Mouse (Mus musculus) brown adipose tissue, adult 24 weeks (tissue): ENCODE results near the gene Grb2. TPM values are rescaled to one million over a fixed set of nuclear protein-coding genes. Genes with fewer than 3 reads are reported as not detected.
A peak's percentile ranks its signal among the peaks of the same experiment; 100 is the strongest.

Experiments
- H3K27ac ChIP-seq: fragments of 200-500 bp; replicated peaks from 2 replicates; pipeline ENCODE4 v1.5.1; 2012; ENCODE audit warnings: low read depth, mild to moderate bottlenecking, low read length
- H3K4me1 ChIP-seq: fragments of 200-500 bp; 2 replicates; pipeline ENCODE4 v1.6.1; 2012; ENCODE audit warnings: low read length, mixed read lengths; ENCODE audit not compliant: control insufficient read depth, insufficient read depth, insufficient read length
- H3K4me3 ChIP-seq: fragments of 200-500 bp; 2 replicates; pipeline ENCODE4 v1.5.1; 2012; ENCODE audit warnings: low read depth, mild to moderate bottlenecking, low read length, moderate library complexity; ENCODE audit not compliant: insufficient read depth
- polyA plus RNA-seq: library from polyadenylated mRNA; stranded (reverse); fragments of >200 nt; gene quantifications from 2 replicates; pipeline ENCODE4 v1.2.4, GENCODE M21; 2012; ENCODE audit not compliant: missing spikeins, insufficient read depth, insufficient read length

Gene Grb2
- polyA plus RNA-seq, 1 experiment = 29.1 TPM

DNA sequence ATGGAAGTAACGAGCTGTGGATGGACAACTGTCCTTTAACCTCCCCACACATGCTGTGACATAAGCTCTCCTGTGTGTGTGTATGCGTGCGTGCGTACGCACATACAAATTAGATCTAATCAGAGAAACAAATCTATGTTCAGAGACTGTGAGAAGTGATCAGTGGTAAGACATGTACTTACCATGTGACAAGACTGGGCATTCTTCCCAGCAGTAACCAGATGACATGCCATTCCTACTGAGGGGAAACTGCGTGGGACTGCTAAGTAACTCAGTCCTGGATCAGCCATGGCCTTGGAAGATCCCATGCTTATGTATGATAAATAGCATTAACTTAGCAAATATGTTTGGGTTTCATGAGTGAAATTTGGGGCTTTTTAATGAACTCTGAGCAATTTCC lies 23.5 kb downstream of the Grb2 start:
- no peak overlapping the region for H3K4me3 ChIP-seq
- 0 out of 2 replicates have a peak overlapping the region, but pooled peaks have one; percentile 0 for H3K27ac ChIP-seq
- H3K4me1 ChIP-seq = peaks cover 8% of the 10 kb centered on the region

GRCm38 (mm10) chr11:115683326-115683725 lies 25.1 kb downstream of the Grb2 start:
- H3K4me3 ChIP-seq = no peak overlapping the region
- peaks cover 8% of the 10 kb centered on the region for H3K4me1 ChIP-seq
- H3K27ac ChIP-seq = no peak overlapping the region

DNA sequence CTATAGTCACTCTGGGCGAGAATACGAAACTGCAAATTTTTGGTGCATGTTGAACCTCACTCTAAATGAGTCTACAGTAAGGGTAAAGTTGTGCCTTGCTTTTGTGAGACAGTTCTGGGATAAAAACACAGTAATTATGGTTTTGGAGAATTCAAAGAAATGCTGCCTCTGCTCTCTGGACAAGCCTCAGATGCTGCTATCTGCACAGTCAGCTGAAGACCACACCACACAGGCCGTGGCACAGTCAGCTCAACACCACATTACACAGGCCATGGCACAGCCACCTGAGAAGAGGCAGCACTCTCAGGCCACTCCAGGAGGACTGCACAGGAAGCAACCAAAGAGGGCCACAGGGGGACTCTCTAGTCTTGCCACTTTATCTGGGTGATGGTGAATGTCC lies 26.0 kb downstream of the Grb2 start:
- Histone ChIP-seq H3K4me1 (peaks cover 8% of the 10 kb centered on the region), H3K4me3 (no peak overlapping the region), H3K27ac (no peak overlapping the region)

GRCm38 (mm10) chr11:115679554-115680238 lies 28.7 kb downstream of the Grb2 start:
- H3K27ac ChIP-seq = no peak overlapping the region
- peaks cover 7% of the 10 kb centered on the region for H3K4me1 ChIP-seq
- H3K4me3 ChIP-seq = no peak overlapping the region

GRCm38 (mm10) chr11:115678861-115679260 lies 29.5 kb downstream of the Grb2 start:
- Histone ChIP-seq H3K27ac (no peak overlapping the region), H3K4me1 (peaks cover 7% of the 10 kb centered on the region; the same call in 1 of the 2 replicates), H3K4me3 (no peak overlapping the region)

- Histone ChIP-seq H3K27ac (no peak overlapping the region), H3K4me3 (no peak overlapping the region), H3K4me1 (peaks cover 7% of the 10 kb centered on the region; the same call in 1 of the 2 replicates)
These were observed 30.9 kb downstream of the Grb2 start for GRCm38 (mm10) chr11:115677511-115677910.

GRCm38 (mm10) chr11:115676738-115677137 lies 31.7 kb downstream of the Grb2 start:
- no peak overlapping the region for H3K27ac ChIP-seq
- H3K4me1 ChIP-seq = peaks cover 7% of the 10 kb centered on the region; the same call in 1 of the 2 replicates

GRCm38 (mm10) chr11:115674235-115674865 lies 34.0 kb downstream of the Grb2 start:
- H3K4me1 ChIP-seq = peaks cover 12% of the 10 kb centered on the region; the same call in 1 of the 2 replicates
- H3K4me3 ChIP-seq = no peak overlapping the region
- H3K27ac ChIP-seq = no peak overlapping the region

More at GRCm38 (mm10) chr11:115676738-115677137, 31.7 kb downstream of the Grb2 start:
- H3K4me3 ChIP-seq = no peak overlapping the region

- H3K4me1 ChIP-seq = peaks cover 12% of the 10 kb centered on the region; the same call in 1 of the 2 replicates
- H3K27ac ChIP-seq = no peak overlapping the region
- H3K4me3 ChIP-seq = no peak overlapping the region
These were observed 34.7 kb downstream of the Grb2 start for GRCm38 (mm10) chr11:115673471-115674234.

- Histone ChIP-seq H3K4me1 (peaks cover 12% of the 10 kb centered on the region; the same call in 1 of the 2 replicates), H3K4me3 (no peak overlapping the region), H3K27ac (no peak overlapping the region)
These were observed 36.0 kb downstream of the Grb2 start for GRCm38 (mm10) chr11:115672226-115672987.

GRCm38 (mm10) chr11:115670451-115671050 lies 37.8 kb downstream of the Grb2 start:
- Histone ChIP-seq H3K4me3 (no peak overlapping the region), H3K27ac (0 out of 2 replicates have a peak overlapping the region, but pooled peaks have one; percentile 28), H3K4me1 (peaks cover 15% of the 10 kb centered on the region; the same call in 1 of the 2 replicates)

DNA sequence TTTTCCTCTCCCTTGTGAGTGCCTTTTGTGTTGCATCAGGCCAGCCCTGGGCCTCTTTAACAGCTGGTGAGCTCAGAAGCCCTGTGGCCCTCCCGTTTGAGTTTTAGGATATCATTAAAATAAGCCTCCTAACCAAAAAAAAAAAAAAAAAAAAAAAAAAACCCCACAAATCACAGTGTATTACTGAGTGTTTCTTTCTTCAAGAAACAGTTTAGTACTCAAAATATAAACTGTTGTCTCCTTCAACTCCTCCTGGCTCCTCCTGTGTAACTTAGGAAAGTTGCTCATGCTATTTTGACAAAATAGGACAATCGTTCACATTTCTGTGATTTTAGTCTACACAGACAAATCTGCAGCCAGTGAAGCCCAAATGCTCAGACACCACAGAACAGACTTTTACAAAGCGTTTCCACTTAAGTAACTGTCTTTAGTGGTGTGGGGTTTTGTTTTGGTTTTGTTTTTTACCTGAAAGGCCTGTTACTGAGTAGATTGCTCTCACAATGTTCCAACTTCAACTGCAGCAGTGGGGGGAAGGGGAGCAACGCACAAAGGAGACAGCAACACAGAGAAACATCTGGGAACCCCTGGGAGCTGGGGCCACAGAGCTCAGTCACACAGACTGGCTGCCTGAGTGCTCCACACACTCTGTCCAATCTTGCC lies 44.6 kb downstream of the Grb2 start:
- Histone ChIP-seq H3K4me3 (no peak overlapping the region), H3K27ac (no peak overlapping the region), H3K4me1 (peaks cover 4% of the 10 kb centered on the region)

- no peaks in the 10 kb centered on the region; the same call in 1 of the 2 replicates for H3K4me1 ChIP-seq
- H3K27ac ChIP-seq = no peak overlapping the region
- H3K4me3 ChIP-seq = no peak overlapping the region
These were observed 48.0 kb downstream of the Grb2 start for GRCm38 (mm10) chr11:115660376-115660775.

- H3K27ac ChIP-seq = no peak overlapping the region
- H3K4me1 ChIP-seq = no peaks in the 10 kb centered on the region; the same call in 1 of the 2 replicates
- H3K4me3 ChIP-seq = no peak overlapping the region
These were observed 49.9 kb downstream of the Grb2 start for GRCm38 (mm10) chr11:115658521-115658920.
